Mouse (Mus musculus): ENCODE measurements at regions not wholly inside any gene's neighbourhood (a gene's known extent, or its start where the extent isn't known, plus 50 kb on each side); places are given as distances from the start of the nearest gene placed in this dataset.

- Histone ChIP-seq H3K27me3 (ENCODE audit: control insufficient read depth, insufficient read depth, insufficient read length) (no peaks in the 10 kb centered on the region), H3K79me2 (ENCODE audit: control insufficient read depth, insufficient read depth) (no peaks in the 10 kb centered on the region), H3K36me3 (ENCODE audit: control insufficient read depth, insufficient read depth) (no peaks in the 10 kb centered on the region), H3K4me3 (no peak overlapping the region), H3ac (ENCODE audit: control insufficient read depth, insufficient read length) (no peak overlapping the region), H3K4me2 (ENCODE audit: low read depth) (no peak overlapping the region)
- TF ChIP-seq MYOD1 (IDR thresholded peaks at IDR 0.05; ENCODE audit: control insufficient read depth in 1 of 3, insufficient read length in 2 of 3, low read depth in 2 of 3) (no peak), MYOG (IDR thresholded peaks at IDR 0.05; ENCODE audit: control insufficient read depth in 1 of 3, insufficient read depth in 1 of 3, insufficient read length in 2 of 3, low read depth in 2 of 3) (no peak), CEBPB (IDR thresholded peaks at IDR 0.05; ENCODE audit: insufficient read depth, poor library complexity, severe bottlenecking) (no peak), TCF12 (IDR thresholded peaks at IDR 0.05; ENCODE audit: insufficient read depth, poor library complexity, severe bottlenecking) (no peak), POLR2AphosphoS2 (IDR thresholded peaks at IDR 0.05; ENCODE audit: insufficient read length, low read depth) (no peak), REST (IDR thresholded peaks at IDR 0.05; ENCODE audit: insufficient read depth, insufficient read length) (no peak), USF1 (IDR thresholded peaks at IDR 0.05; ENCODE audit: low read depth) (no peak), POLR2A (IDR thresholded peaks at IDR 0.05; ENCODE audit: insufficient read length, low read depth) (no peak), MAX (IDR thresholded peaks at IDR 0.05; ENCODE audit: low read depth) (no peak), E2F4 (IDR thresholded peaks at IDR 0.05; ENCODE audit: insufficient read depth) (no peak), SRF (IDR thresholded peaks at IDR 0.05; ENCODE audit: control insufficient read depth, insufficient read length, low read depth) (no peak), TCF3 (IDR thresholded peaks at IDR 0.05; ENCODE audit: insufficient read length, low read depth) (no peak)
These were observed 85.4 kb upstream of the Hpf1 start for GRCm38 (mm10) chr8:60804787-60805186.

GRCm38 (mm10) chr8:60806772-60807171, 83.4 kb upstream of the Hpf1 start:
- Histone ChIP-seq H3K4me3 (no peak overlapping the region), H3K27me3 (ENCODE audit: control insufficient read depth, insufficient read depth, insufficient read length) (no peaks in the 10 kb centered on the region), H3K36me3 (ENCODE audit: control insufficient read depth, insufficient read depth) (no peaks in the 10 kb centered on the region), H3K79me2 (ENCODE audit: control insufficient read depth, insufficient read depth) (no peaks in the 10 kb centered on the region), H3ac (ENCODE audit: control insufficient read depth, insufficient read length) (no peak overlapping the region), H3K4me2 (ENCODE audit: low read depth) (no peak overlapping the region)
- TF ChIP-seq E2F4 (IDR thresholded peaks at IDR 0.05; ENCODE audit: insufficient read depth): no peak
- TF ChIP-seq POLR2A (IDR thresholded peaks at IDR 0.05; ENCODE audit: insufficient read length, low read depth): no peak
- TF ChIP-seq POLR2AphosphoS2 (IDR thresholded peaks at IDR 0.05; ENCODE audit: insufficient read length, low read depth): no peak
- no peak for TF ChIP-seq USF1 (IDR thresholded peaks at IDR 0.05; ENCODE audit: low read depth)
- TF ChIP-seq MYOD1 (IDR thresholded peaks at IDR 0.05; ENCODE audit: control insufficient read depth in 1 of 3, insufficient read length in 2 of 3, low read depth in 2 of 3): no peak
- TF ChIP-seq CEBPB (IDR thresholded peaks at IDR 0.05; ENCODE audit: insufficient read depth, poor library complexity, severe bottlenecking): no peak
- no peak for TF ChIP-seq REST (IDR thresholded peaks at IDR 0.05; ENCODE audit: insufficient read depth, insufficient read length)
- TF ChIP-seq MYOG (IDR thresholded peaks at IDR 0.05; ENCODE audit: control insufficient read depth in 1 of 3, insufficient read depth in 1 of 3, insufficient read length in 2 of 3, low read depth in 2 of 3): no peak
- TF ChIP-seq TCF3 (IDR thresholded peaks at IDR 0.05; ENCODE audit: insufficient read length, low read depth): no peak
- TF ChIP-seq TCF12 (IDR thresholded peaks at IDR 0.05; ENCODE audit: insufficient read depth, poor library complexity, severe bottlenecking): no peak
- no peak for TF ChIP-seq MAX (IDR thresholded peaks at IDR 0.05; ENCODE audit: low read depth)
- TF ChIP-seq SRF (IDR thresholded peaks at IDR 0.05; ENCODE audit: control insufficient read depth, insufficient read length, low read depth): no peak

- Histone ChIP-seq H3K4me3 (no peak overlapping the region), H3K79me2 (ENCODE audit: control insufficient read depth, insufficient read depth) (no peaks in the 10 kb centered on the region), H3K27me3 (ENCODE audit: control insufficient read depth, insufficient read depth, insufficient read length) (no peaks in the 10 kb centered on the region), H3K4me2 (ENCODE audit: low read depth) (no peak overlapping the region), H3ac (ENCODE audit: control insufficient read depth, insufficient read length) (no peak overlapping the region), H3K36me3 (ENCODE audit: control insufficient read depth, insufficient read depth) (no peaks in the 10 kb centered on the region)
- TF ChIP-seq TCF3 (IDR thresholded peaks at IDR 0.05; ENCODE audit: insufficient read length, low read depth) (no peak), E2F4 (IDR thresholded peaks at IDR 0.05; ENCODE audit: insufficient read depth) (no peak), CEBPB (IDR thresholded peaks at IDR 0.05; ENCODE audit: insufficient read depth, poor library complexity, severe bottlenecking) (no peak), POLR2A (IDR thresholded peaks at IDR 0.05; ENCODE audit: insufficient read length, low read depth) (no peak), MYOG (IDR thresholded peaks at IDR 0.05; ENCODE audit: control insufficient read depth in 1 of 3, insufficient read depth in 1 of 3, insufficient read length in 2 of 3, low read depth in 2 of 3) (no peak), MAX (IDR thresholded peaks at IDR 0.05; ENCODE audit: low read depth) (no peak), REST (IDR thresholded peaks at IDR 0.05; ENCODE audit: insufficient read depth, insufficient read length) (no peak), POLR2AphosphoS2 (IDR thresholded peaks at IDR 0.05; ENCODE audit: insufficient read length, low read depth) (no peak), MYOD1 (IDR thresholded peaks at IDR 0.05; ENCODE audit: control insufficient read depth in 1 of 3, insufficient read length in 2 of 3, low read depth in 2 of 3) (no peak), SRF (IDR thresholded peaks at IDR 0.05; ENCODE audit: control insufficient read depth, insufficient read length, low read depth) (no peak)
These were observed 80.4 kb upstream of the Hpf1 start for GRCm38 (mm10) chr8:60809806-60810205.

DNA sequence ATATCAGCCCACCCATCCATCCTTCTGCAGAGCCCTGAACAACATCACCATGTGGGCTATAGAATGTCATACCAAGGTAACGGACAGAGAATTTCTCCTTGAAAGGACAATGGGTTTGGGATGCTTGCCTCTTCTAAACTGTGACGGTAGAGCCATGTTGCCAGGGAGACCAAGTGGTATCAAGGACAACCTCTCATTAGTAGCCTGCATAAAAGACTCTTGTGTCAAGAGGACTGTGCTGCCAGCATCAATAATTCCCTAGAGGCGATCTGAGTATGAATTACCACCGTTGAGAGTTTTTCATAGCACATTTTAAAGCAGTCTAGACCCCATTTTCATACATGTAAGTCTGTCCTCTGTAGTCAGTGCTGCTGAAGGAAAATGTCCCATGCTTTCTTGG, 79.3 kb upstream of the Hpf1 start:
- no peak overlapping the region for H3K4me2 ChIP-seq (ENCODE audit: low read depth)

More for the DNA sequence above, 79.3 kb upstream of the Hpf1 start:
- no peak for TF ChIP-seq CEBPB (IDR thresholded peaks at IDR 0.05; ENCODE audit: insufficient read depth, poor library complexity, severe bottlenecking)
- no peak for TF ChIP-seq REST (IDR thresholded peaks at IDR 0.05; ENCODE audit: insufficient read depth, insufficient read length)
- no peak for TF ChIP-seq E2F4 (IDR thresholded peaks at IDR 0.05; ENCODE audit: insufficient read depth)
- no peak for TF ChIP-seq MAX (IDR thresholded peaks at IDR 0.05; ENCODE audit: low read depth)
- no peak for TF ChIP-seq MYOD1 (IDR thresholded peaks at IDR 0.05; ENCODE audit: control insufficient read depth in 1 of 3, insufficient read length in 2 of 3, low read depth in 2 of 3)
- no peak for TF ChIP-seq POLR2A (IDR thresholded peaks at IDR 0.05; ENCODE audit: insufficient read length, low read depth)
- no peak for TF ChIP-seq POLR2AphosphoS2 (IDR thresholded peaks at IDR 0.05; ENCODE audit: insufficient read length, low read depth)
- H3K4me3 ChIP-seq: no peak overlapping the region
- no peaks in the 10 kb centered on the region for H3K27me3 ChIP-seq (ENCODE audit: control insufficient read depth, insufficient read depth, insufficient read length)
- H3K79me2 ChIP-seq (ENCODE audit: control insufficient read depth, insufficient read depth): no peaks in the 10 kb centered on the region
- H3K36me3 ChIP-seq (ENCODE audit: control insufficient read depth, insufficient read depth): no peaks in the 10 kb centered on the region
- no peak overlapping the region for H3ac ChIP-seq (ENCODE audit: control insufficient read depth, insufficient read length)
